Mouse (Mus musculus): ENCODE measurements around the gene Vwf. TPM values are rescaled to one million over a fixed set of nuclear protein-coding genes. Genes with fewer than 3 reads are reported as not detected.

Gene Vwf
- polyA plus RNA-seq, 1 experiment = 15.4 TPM

DNA sequence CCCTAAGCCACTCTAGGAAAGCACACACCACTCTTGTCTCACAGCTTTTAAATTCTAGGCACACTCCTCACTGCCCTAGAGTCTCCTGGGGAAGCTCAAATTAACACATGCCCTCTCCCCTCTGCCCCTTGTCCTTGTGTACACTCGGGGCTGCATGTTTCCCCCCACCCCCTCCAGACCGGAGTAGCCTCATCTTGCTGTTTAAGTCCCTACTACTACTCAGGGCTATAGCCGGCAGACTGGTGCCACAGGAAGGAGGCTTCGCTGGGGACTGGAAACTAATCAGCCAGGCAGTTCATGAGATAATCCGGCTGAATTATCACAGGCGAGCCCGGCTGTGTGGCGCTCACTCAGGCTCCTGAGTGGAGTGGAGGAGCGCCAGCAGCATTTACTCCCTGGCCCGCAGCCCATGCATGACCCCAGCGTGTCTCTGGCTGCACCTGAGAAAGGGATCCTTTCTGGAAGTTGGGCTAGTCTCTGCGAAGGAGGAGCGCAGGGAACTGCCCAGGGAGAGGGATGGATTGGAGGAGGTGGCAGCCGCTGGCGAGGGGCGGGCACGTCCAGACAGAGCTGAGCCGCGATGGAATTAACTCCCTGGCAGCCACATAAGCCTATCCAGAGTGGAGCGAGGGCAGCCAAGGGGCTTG lies 143.6 kb downstream of the Vwf start, which contains the start of gene Ano2:
TSS of gene Ano2 (plus strand) at position 363 of the 647 bp plus-strand sequence.
- Histone ChIP-seq H3K27ac (ENCODE audit: control insufficient read depth, insufficient read depth, low read depth, low read length) (no peak within 1 kb of the TSS), H3K36me3 (ENCODE audit: control insufficient read depth, insufficient read depth, low read length) (no peaks in the 10 kb centered on the region), H3K4me3 (ENCODE audit: control insufficient read depth, low read depth, low read length) (no peak within 1 kb of the TSS), H3K4me1 (ENCODE audit: control insufficient read depth, insufficient read depth, low read length) (no peaks in the 10 kb centered on the region), H3K27me3 (ENCODE audit: control insufficient read depth, insufficient read depth, low read length) (no peaks in the 10 kb centered on the region)
- no peak for TF ChIP-seq POLR2A (IDR thresholded peaks at IDR 0.05; ENCODE audit: control insufficient read depth, low read depth, low read length)
- TF ChIP-seq CTCF (IDR thresholded peaks at IDR 0.05; ENCODE audit: control insufficient read depth, insufficient read depth, insufficient replicate concordance, low read depth, low read length) = no peak

DNA sequence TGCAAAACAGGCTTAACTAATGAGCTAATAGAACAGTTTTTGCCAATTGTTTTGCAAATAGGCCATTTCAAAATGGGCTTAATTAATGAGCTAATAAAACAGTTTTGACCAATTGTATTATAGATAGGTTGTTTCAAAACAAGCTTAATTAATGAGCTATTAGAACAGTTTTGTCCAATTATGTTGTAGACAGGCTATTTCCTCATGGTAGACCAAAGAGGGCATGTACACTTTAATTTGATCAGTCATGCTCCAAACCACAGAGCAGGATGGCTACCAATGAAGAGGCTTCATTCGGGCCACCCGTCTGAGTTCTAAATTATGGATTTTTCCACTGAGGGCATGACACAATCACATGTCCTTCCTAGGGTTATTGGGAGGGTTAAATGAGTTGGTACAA lies 154.6 kb downstream of the Vwf start:
- TF ChIP-seq CTCF (IDR thresholded peaks at IDR 0.05; ENCODE audit: control insufficient read depth, insufficient read depth, insufficient replicate concordance, low read depth, low read length) = no peak
- TF ChIP-seq POLR2A (IDR thresholded peaks at IDR 0.05; ENCODE audit: control insufficient read depth, low read depth, low read length) = no peak
- Histone ChIP-seq H3K27me3 (ENCODE audit: control insufficient read depth, insufficient read depth, low read length) (no peaks in the 10 kb centered on the region), H3K4me3 (ENCODE audit: control insufficient read depth, low read depth, low read length) (no peak overlapping the region), H3K36me3 (ENCODE audit: control insufficient read depth, insufficient read depth, low read length) (no peaks in the 10 kb centered on the region), H3K27ac (ENCODE audit: control insufficient read depth, insufficient read depth, low read depth, low read length) (no peak overlapping the region), H3K4me1 (ENCODE audit: control insufficient read depth, insufficient read depth, low read length) (no peaks in the 10 kb centered on the region)

DNA sequence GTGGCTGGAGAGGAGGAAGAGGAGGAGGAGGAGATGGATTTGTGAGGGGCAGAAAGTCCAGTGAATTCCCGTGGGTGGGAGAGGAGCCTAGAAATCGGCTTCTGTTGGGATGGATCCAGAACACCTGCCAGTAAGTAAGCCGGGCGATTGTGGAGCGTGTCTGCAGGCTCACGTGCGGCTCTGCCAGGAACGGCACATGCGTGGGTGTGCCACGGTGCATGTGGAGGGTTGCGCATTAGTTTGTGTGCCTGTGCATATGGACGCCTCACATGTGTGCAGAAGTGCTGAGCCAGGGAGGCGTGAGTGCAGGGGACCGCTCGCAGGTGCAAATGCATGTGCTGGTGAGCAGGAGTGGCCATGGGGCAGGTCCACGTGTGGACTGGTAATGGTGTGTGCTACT lies 164.7 kb downstream of the Vwf start:
- Histone ChIP-seq H3K4me3 (ENCODE audit: control insufficient read depth, low read depth, low read length) (no peak overlapping the region), H3K36me3 (ENCODE audit: control insufficient read depth, insufficient read depth, low read length) (no peaks in the 10 kb centered on the region), H3K27ac (ENCODE audit: control insufficient read depth, insufficient read depth, low read depth, low read length) (no peak overlapping the region), H3K27me3 (ENCODE audit: control insufficient read depth, insufficient read depth, low read length) (no peaks in the 10 kb centered on the region), H3K4me1 (ENCODE audit: control insufficient read depth, insufficient read depth, low read length) (no peaks in the 10 kb centered on the region)
- TF ChIP-seq POLR2A (IDR thresholded peaks at IDR 0.05; ENCODE audit: control insufficient read depth, low read depth, low read length) = no peak
- no peak for TF ChIP-seq CTCF (IDR thresholded peaks at IDR 0.05; ENCODE audit: control insufficient read depth, insufficient read depth, insufficient replicate concordance, low read depth, low read length)

DNA sequence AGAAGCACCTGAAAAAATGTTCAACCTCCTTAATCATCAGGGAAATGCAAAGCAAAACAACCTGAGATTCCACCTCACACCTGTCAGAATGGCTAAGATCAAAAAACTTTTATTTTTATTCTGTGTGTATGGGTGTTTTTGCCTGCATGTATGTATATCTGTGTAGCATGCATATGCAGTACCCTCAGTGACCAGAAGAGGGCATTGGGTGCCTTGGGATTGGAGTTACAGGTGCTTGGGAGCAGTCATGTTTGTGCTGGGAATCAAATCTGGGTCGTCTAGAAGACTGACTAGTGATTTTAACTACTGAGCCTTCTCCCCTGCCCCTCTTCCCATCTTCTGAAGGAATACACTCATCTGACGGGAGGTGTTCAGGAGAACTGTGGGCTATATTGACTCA lies 179.8 kb downstream of the Vwf start:
- H3K4me1 ChIP-seq (ENCODE audit: control insufficient read depth, insufficient read depth, low read length) = no peaks in the 10 kb centered on the region; the same call in none of the 2 replicates
- no peaks in the 10 kb centered on the region for H3K27me3 ChIP-seq (ENCODE audit: control insufficient read depth, insufficient read depth, low read length)
- no peak overlapping the region for H3K4me3 ChIP-seq (ENCODE audit: control insufficient read depth, low read depth, low read length)
- H3K36me3 ChIP-seq (ENCODE audit: control insufficient read depth, insufficient read depth, low read length) = no peaks in the 10 kb centered on the region
- TF ChIP-seq POLR2A (IDR thresholded peaks at IDR 0.05; ENCODE audit: control insufficient read depth, low read depth, low read length) (no peak), CTCF (IDR thresholded peaks at IDR 0.05; ENCODE audit: control insufficient read depth, insufficient read depth, insufficient replicate concordance, low read depth, low read length) (peak; percentile 23; the same call in 1 of the 2 replicates)
- H3K27ac ChIP-seq (ENCODE audit: control insufficient read depth, insufficient read depth, low read depth, low read length) = no peak overlapping the region

DNA sequence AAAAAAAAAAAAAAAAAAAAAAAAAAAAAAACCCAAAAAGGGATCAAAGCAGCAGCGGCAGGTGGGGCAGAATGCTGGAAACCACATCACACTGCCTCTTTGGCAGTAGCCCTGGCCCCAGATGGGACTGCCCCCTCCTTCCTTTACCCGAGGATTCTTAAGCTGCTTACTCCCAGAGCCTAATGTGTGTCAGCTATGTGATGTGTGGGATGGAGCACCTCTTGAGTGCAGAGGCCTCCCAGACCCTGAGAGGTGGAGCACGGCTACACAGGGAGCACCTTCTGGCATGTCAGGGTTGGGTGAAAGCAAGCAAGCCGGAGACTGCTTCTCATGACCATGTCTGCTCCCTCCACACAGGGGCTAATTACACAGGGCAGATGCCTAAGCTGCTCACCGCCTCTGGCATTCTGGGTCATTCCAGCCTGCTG lies 180.9 kb downstream of the Vwf start:
- H3K27ac ChIP-seq (ENCODE audit: control insufficient read depth, insufficient read depth, low read depth, low read length) = no peak overlapping the region

DNA sequence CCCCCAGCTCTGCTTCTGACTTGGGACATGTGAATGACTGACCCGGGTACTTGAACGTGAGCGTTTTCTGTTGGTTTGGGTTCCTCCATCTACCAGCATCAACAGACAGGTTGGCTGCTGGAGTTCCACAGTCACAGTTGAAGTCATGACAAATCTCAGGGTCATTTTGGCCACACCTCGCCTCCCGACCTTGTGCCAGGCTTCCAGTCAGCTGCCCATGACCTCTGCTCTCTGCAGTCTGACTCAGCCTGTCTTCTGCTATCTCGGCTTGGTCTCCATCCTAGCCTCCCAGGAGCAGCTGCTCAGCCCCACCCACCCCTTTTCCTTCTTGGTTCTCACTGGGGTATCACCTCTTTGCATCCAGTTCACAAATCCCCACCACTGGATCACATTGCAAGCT lies 182.9 kb downstream of the Vwf start:
- Histone ChIP-seq H3K4me3 (ENCODE audit: control insufficient read depth, low read depth, low read length) (no peak overlapping the region), H3K27me3 (ENCODE audit: control insufficient read depth, insufficient read depth, low read length) (no peaks in the 10 kb centered on the region), H3K4me1 (ENCODE audit: control insufficient read depth, insufficient read depth, low read length) (no peaks in the 10 kb centered on the region; the same call in none of the 2 replicates), H3K27ac (ENCODE audit: control insufficient read depth, insufficient read depth, low read depth, low read length) (no peak overlapping the region), H3K36me3 (ENCODE audit: control insufficient read depth, insufficient read depth, low read length) (no peaks in the 10 kb centered on the region)
- TF ChIP-seq CTCF (IDR thresholded peaks at IDR 0.05; ENCODE audit: control insufficient read depth, insufficient read depth, insufficient replicate concordance, low read depth, low read length) (no peak), POLR2A (IDR thresholded peaks at IDR 0.05; ENCODE audit: control insufficient read depth, low read depth, low read length) (no peak)

More for the DNA sequence above, 180.9 kb downstream of the Vwf start:
- TF ChIP-seq POLR2A (IDR thresholded peaks at IDR 0.05; ENCODE audit: control insufficient read depth, low read depth, low read length) = no peak
- TF ChIP-seq CTCF (IDR thresholded peaks at IDR 0.05; ENCODE audit: control insufficient read depth, insufficient read depth, insufficient replicate concordance, low read depth, low read length) = no peak
- H3K36me3 ChIP-seq (ENCODE audit: control insufficient read depth, insufficient read depth, low read length) = no peaks in the 10 kb centered on the region
- 0 out of 2 replicates have a peak overlapping the region, but pooled peaks have one; percentile 17 for H3K4me3 ChIP-seq (ENCODE audit: control insufficient read depth, low read depth, low read length)
- no peaks in the 10 kb centered on the region; the same call in none of the 2 replicates for H3K4me1 ChIP-seq (ENCODE audit: control insufficient read depth, insufficient read depth, low read length)
- H3K27me3 ChIP-seq (ENCODE audit: control insufficient read depth, insufficient read depth, low read length) = no peaks in the 10 kb centered on the region

DNA sequence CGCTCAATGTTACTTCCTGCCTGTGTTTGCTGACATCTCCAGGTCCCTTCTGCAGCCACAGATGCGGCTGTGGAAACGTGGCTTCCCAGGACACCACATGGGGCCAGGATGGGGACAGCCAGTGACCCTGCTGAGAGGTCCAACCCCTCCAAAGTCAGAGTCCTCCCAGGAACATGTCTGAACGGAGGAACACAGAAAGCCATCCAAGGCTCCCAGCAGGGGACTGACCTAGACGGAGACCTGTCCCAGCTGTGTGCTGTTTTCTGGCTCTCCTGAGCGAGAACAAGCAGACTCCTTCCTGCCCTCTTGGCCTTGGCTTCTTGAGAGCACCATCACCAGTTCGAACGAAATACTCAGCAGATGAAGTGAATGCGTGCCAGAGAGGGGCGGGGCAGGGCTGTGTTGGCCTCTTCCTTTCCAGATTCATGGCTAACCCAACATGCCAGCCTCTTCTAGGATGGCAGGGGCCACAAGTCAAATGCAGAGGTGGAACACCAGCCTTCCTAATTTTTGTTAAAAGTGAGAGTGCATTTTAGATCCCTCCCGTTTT lies 183.5 kb downstream of the Vwf start:
- H3K27ac ChIP-seq (ENCODE audit: control insufficient read depth, insufficient read depth, low read depth, low read length) = no peak overlapping the region
- H3K36me3 ChIP-seq (ENCODE audit: control insufficient read depth, insufficient read depth, low read length) = no peaks in the 10 kb centered on the region
- no peaks in the 10 kb centered on the region for H3K27me3 ChIP-seq (ENCODE audit: control insufficient read depth, insufficient read depth, low read length)
- H3K4me1 ChIP-seq (ENCODE audit: control insufficient read depth, insufficient read depth, low read length) = no peaks in the 10 kb centered on the region; the same call in none of the 2 replicates
- TF ChIP-seq CTCF (IDR thresholded peaks at IDR 0.05; ENCODE audit: control insufficient read depth, insufficient read depth, insufficient replicate concordance, low read depth, low read length) (no peak), POLR2A (IDR thresholded peaks at IDR 0.05; ENCODE audit: control insufficient read depth, low read depth, low read length) (no peak)
- H3K4me3 ChIP-seq (ENCODE audit: control insufficient read depth, low read depth, low read length) = no peak overlapping the region

Other genes with a start within 250 kb of the Vwf start
- gene Ltbr, start 232.9 kb upstream of the Vwf start, polyA plus RNA-seq (2012; rRNA removed) = 10.9 and 11.2 TPM in 2 replicates
- gene Scnn1a, start 226.1 kb upstream of the Vwf start, polyA plus RNA-seq (2012; rRNA removed) = 0.44 and 1.4 TPM in 2 replicates
- gene Tnfrsf1a, start 197.4 kb upstream of the Vwf start, polyA plus RNA-seq (2012; rRNA removed) = 18.2 and 21.0 TPM in 2 replicates
- gene Plekhg6, start 166.0 kb upstream of the Vwf start, polyA plus RNA-seq (2012; rRNA removed) = 0.11 and 0.46 TPM in 2 replicates
- gene Cd9, start 52.0 kb upstream of the Vwf start, polyA plus RNA-seq (2012; rRNA removed) = 8.6 and 12.4 TPM in 2 replicates
- gene Ano2, start 143.6 kb downstream of the Vwf start, polyA plus RNA-seq (2012; rRNA removed) = 5.0 and 5.3 TPM in 2 replicates